23 mouse cellular contexts compared by ENCODE assay signal in the genomic region with DNA sequence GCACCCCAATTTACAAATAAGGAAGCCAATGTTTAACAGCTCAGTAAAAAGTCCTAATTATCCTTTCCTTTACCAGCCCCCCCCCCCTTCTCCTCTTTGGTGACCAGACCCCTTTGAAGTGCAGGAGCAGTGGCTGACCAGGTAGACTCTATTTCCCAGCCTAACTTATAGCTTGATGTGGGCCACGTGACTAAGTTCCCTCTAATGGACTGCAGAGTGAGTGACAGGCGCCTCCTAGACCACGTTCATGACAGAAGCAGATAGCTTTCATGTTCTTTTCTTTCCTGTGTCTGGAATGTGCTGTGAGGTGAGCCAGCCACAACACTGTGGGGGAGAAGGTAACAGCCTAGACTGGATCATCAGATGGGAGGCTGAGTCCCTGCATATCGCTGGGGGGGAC.
A peak's percentile ranks its signal among the peaks of the same experiment; 100 is the strongest.
DNase-seq lines count a peak whose midpoint lies in the region; ATAC-seq and TF ChIP-seq lines count a peak whose summit lies in the region.
"Had no signal": no experiment of that assay in that cellular context is flagged by ENCODE, and none has a peak within 500 bp of the region (broad histone marks: within the 10 kb centered on the region; RNA-seq: fewer than 3 reads in every experiment).

No protein-coding gene starts in this region.

- H3K27me3 ChIP-seq in midbrain, embryonic 15.5 days (replicated peaks), result no peaks in the 10 kb centered on the region
- no peaks in the 10 kb centered on the region for H3K27me3 ChIP-seq in midbrain, postnatal 0 days (ENCODE audit: insufficient read depth, low read length)
- no peaks in the 10 kb centered on the region for H3K27me3 ChIP-seq in intestine, embryonic 16.5 days (replicated peaks; ENCODE audit: control insufficient read depth, insufficient read depth, low read length)
- no peaks in the 10 kb centered on the region for H3K27me3 ChIP-seq in stomach, embryonic 16.5 days (ENCODE audit: control insufficient read depth, insufficient read depth, low read length)
- H3K27me3 ChIP-seq: forebrain, embryonic 13.5 days; heart, embryonic 12.5 days; heart, embryonic 15.5 days; hindbrain, embryonic 13.5 days had no signal

- no peak for DNase-seq in midbrain, postnatal 0 days (ENCODE audit: low spot score)
- DNase-seq in T-cell, adult 2 months (ENCODE audit: low spot score), result no peak
- no peak for DNase-seq in kidney, postnatal 4 days
- DNase-seq in yolk sac, embryonic 10.5 days (ENCODE audit: low spot score), result no peak
- DNase-seq: adrenal gland, postnatal 10 days; adrenal gland, postnatal 36 days; cerebellum, adult 18-20 months; cerebellum, adult 9-10 months; cerebellum, postnatal 14 days; gastrocnemius, postnatal 25 days; heart, postnatal 10 days; heart, postnatal 36 days had no signal

- WGBS in midbrain, embryonic 15.5 days, result 73% methylated on average over 4 of the region's 4 CpGs
- WGBS in midbrain, postnatal 0 days, result 80% methylated on average over 4 of the region's 4 CpGs
- 75% methylated on average over 4 of the region's 4 CpGs for WGBS in intestine, embryonic 16.5 days
- WGBS in stomach, embryonic 16.5 days, result 62% methylated on average over 4 of the region's 4 CpGs

- no peaks in the 10 kb centered on the region for H3K9me3 ChIP-seq in midbrain, embryonic 15.5 days
- no peaks in the 10 kb centered on the region for H3K9me3 ChIP-seq in midbrain, postnatal 0 days (ENCODE audit: low read length)
- H3K9me3 ChIP-seq in intestine, embryonic 16.5 days (ENCODE audit: control insufficient read depth, low read length), result no peaks in the 10 kb centered on the region
- no peaks in the 10 kb centered on the region for H3K9me3 ChIP-seq in stomach, embryonic 16.5 days (replicated peaks; ENCODE audit: control insufficient read depth, low read length)
- H3K9me3 ChIP-seq: forebrain, embryonic 10.5 days; forebrain, embryonic 13.5 days; heart, embryonic 12.5 days; heart, embryonic 15.5 days; hindbrain, embryonic 10.5 days; hindbrain, embryonic 13.5 days had no signal

- no peak overlapping the region for H3K4me3 ChIP-seq in midbrain, embryonic 15.5 days
- H3K4me3 ChIP-seq in midbrain, postnatal 0 days (ENCODE audit: low read depth, low read length), result no peak overlapping the region
- no peak overlapping the region for H3K4me3 ChIP-seq in intestine, embryonic 16.5 days (ENCODE audit: low read length)
- no peak overlapping the region for H3K4me3 ChIP-seq in stomach, embryonic 16.5 days (replicated peaks; ENCODE audit: low read length)
- H3K4me3 ChIP-seq: forebrain, embryonic 10.5 days; forebrain, embryonic 13.5 days; heart, embryonic 12.5 days; heart, embryonic 15.5 days; hindbrain, embryonic 10.5 days; hindbrain, embryonic 13.5 days had no signal

- H3K9ac ChIP-seq in midbrain, embryonic 15.5 days, result no peak overlapping the region
- H3K9ac ChIP-seq in midbrain, postnatal 0 days (replicated peaks; ENCODE audit: low read length, poor library complexity, severe bottlenecking), result no peak overlapping the region
- H3K9ac ChIP-seq in intestine, embryonic 16.5 days (ENCODE audit: low read depth, low read length), result no peak overlapping the region
- no peak overlapping the region for H3K9ac ChIP-seq in stomach, embryonic 16.5 days (ENCODE audit: low read length)
- H3K9ac ChIP-seq: forebrain, embryonic 13.5 days; heart, embryonic 12.5 days; heart, embryonic 15.5 days; hindbrain, embryonic 13.5 days had no signal

- H3K36me3 ChIP-seq in midbrain, embryonic 15.5 days (replicated peaks), result no peaks in the 10 kb centered on the region
- peaks cover 21% of the 10 kb centered on the region for H3K36me3 ChIP-seq in midbrain, postnatal 0 days (ENCODE audit: insufficient read depth, low read length)
- H3K36me3 ChIP-seq in intestine, embryonic 16.5 days (ENCODE audit: control insufficient read depth, insufficient read depth, low read length), result 0 out of 2 replicates have a peak, but pooled peaks cover 2% of the 10 kb centered on the region
- H3K36me3 ChIP-seq in stomach, embryonic 16.5 days (ENCODE audit: control insufficient read depth, insufficient read depth, low read length), result no peaks in the 10 kb centered on the region
- H3K36me3 ChIP-seq: forebrain, embryonic 10.5 days; heart, embryonic 12.5 days; heart, embryonic 15.5 days; hindbrain, embryonic 10.5 days; hindbrain, embryonic 13.5 days had no signal

- no peak overlapping the region for H3K4me2 ChIP-seq in midbrain, embryonic 15.5 days
- no peak overlapping the region for H3K4me2 ChIP-seq in midbrain, postnatal 0 days (ENCODE audit: low read depth, low read length, poor library complexity, severe bottlenecking)
- no peak overlapping the region for H3K4me2 ChIP-seq in intestine, embryonic 16.5 days (ENCODE audit: low read depth, low read length)
- H3K4me2 ChIP-seq in stomach, embryonic 16.5 days (ENCODE audit: low read depth, low read length), result no peak overlapping the region
- H3K4me2 ChIP-seq: forebrain, embryonic 13.5 days; heart, embryonic 12.5 days; heart, embryonic 15.5 days; hindbrain, embryonic 13.5 days had no signal

- ATAC-seq in midbrain, embryonic 15.5 days (replicated peaks), result 0 out of 2 replicates have a peak, but pooled peaks have one; percentile 17
- no peak for ATAC-seq in midbrain, postnatal 0 days (ENCODE audit: low FRiP score)
- peak; percentile 40; the same call in 1 of the 2 replicates for ATAC-seq in intestine, embryonic 16.5 days
- ATAC-seq in stomach, embryonic 16.5 days (ENCODE audit: insufficient read depth, low FRiP score), result no peak; the same call in 1 of the 2 replicates
- ATAC-seq: forebrain, embryonic 13.5 days; forebrain, embryonic 16.5 days; hindbrain, embryonic 16.5 days had no signal

- TF ChIP-seq CTCF in midbrain, postnatal 0 days (IDR thresholded peaks at IDR 0.05), result no peak

- no peaks in the 10 kb centered on the region for H3K4me1 ChIP-seq in midbrain, embryonic 15.5 days
- H3K4me1 ChIP-seq in midbrain, postnatal 0 days (ENCODE audit: insufficient read depth, low read length), result no peaks in the 10 kb centered on the region
- no peaks in the 10 kb centered on the region; the same call in 1 of the 2 replicates for H3K4me1 ChIP-seq in intestine, embryonic 16.5 days (ENCODE audit: control insufficient read depth, insufficient read depth, low read length)
- H3K4me1 ChIP-seq in stomach, embryonic 16.5 days (ENCODE audit: control insufficient read depth, insufficient read depth, low read length), result no peaks in the 10 kb centered on the region
- H3K4me1 ChIP-seq: forebrain, embryonic 13.5 days; hindbrain, embryonic 13.5 days had no signal

- H3K27ac ChIP-seq in midbrain, embryonic 15.5 days, result no peak overlapping the region
- H3K27ac ChIP-seq in midbrain, postnatal 0 days (ENCODE audit: low read depth, low read length), result no peak overlapping the region
- H3K27ac ChIP-seq in intestine, embryonic 16.5 days (ENCODE audit: low read length), result no peak overlapping the region
- H3K27ac ChIP-seq in stomach, embryonic 16.5 days (ENCODE audit: low read length), result peak overlapping the region; percentile 34
- H3K27ac ChIP-seq: forebrain, embryonic 10.5 days; forebrain, embryonic 13.5 days; heart, embryonic 15.5 days; hindbrain, embryonic 10.5 days; hindbrain, embryonic 13.5 days had no signal

Comparison
In these comparisons a context has a peak if more than half of its experiments do, and no peak if none do; other contexts are left out.
1. ATAC-seq: peak in midbrain, embryonic 15.5 days (single experiment) and intestine, embryonic 16.5 days (single experiment); none in midbrain, postnatal 0 days (single experiment) and stomach, embryonic 16.5 days (single experiment).